Mouse (Mus musculus) hindbrain, postnatal 0 days (tissue): ENCODE measurements around the gene Thy1. TPM values are rescaled to one million over a fixed set of nuclear protein-coding genes. Genes with fewer than 3 reads are reported as not detected.

Experiments
- ATAC-seq: fragments of 200-750 bp; cut with Nextera tagmentation; 2 replicates; pipeline ENCODE4 v1.8.0; 2017; ENCODE audit warnings: mild to moderate bottlenecking, moderate TSS enrichment, moderate library complexity
- DNase-seq: peaks from one replicate; pipeline ENCODE4 v3.0.0-alpha.2; 2015; ENCODE audit warnings: low spot score
- H3K27ac ChIP-seq: fragments of 300-500 bp; sonication (generic); 2 replicates; pipeline ENCODE4 v1.5.1; 2014; ENCODE audit warnings: mild to moderate bottlenecking
- H3K27me3 ChIP-seq: fragments of 300-500 bp; sonication (generic); 2 replicates; pipeline ENCODE4 v1.6.1; 2014; ENCODE audit warnings: low read length, mixed read lengths; ENCODE audit not compliant: insufficient read depth
- H3K36me3 ChIP-seq: fragments of 300-500 bp; sonication (generic); 2 replicates; pipeline ENCODE4 v1.6.1; 2014; ENCODE audit warnings: low read length, mixed read lengths; ENCODE audit not compliant: insufficient read depth
- H3K4me1 ChIP-seq: fragments of 300-500 bp; sonication (generic); 2 replicates; pipeline ENCODE4 v1.6.1; 2014; ENCODE audit warnings: antibody characterized with exemption, low read length, mixed read lengths; ENCODE audit not compliant: insufficient read depth
- H3K4me2 ChIP-seq: fragments of 300-500 bp; sonication (generic); 2 replicates; pipeline ENCODE4 v1.6.1; 2014; ENCODE audit warnings: low read depth, mild to moderate bottlenecking, low read length, moderate library complexity, mixed read lengths
- H3K4me3 ChIP-seq: fragments of 300-500 bp; sonication (generic); 2 replicates; pipeline ENCODE4 v1.5.1; 2014; ENCODE audit warnings: low read length
- H3K9ac ChIP-seq: fragments of 300-500 bp; sonication (generic); replicated peaks from 2 replicates; pipeline ENCODE4 v1.6.1; 2014; ENCODE audit warnings: mild to moderate bottlenecking, low read length, moderate library complexity, mixed read lengths
- H3K9me3 ChIP-seq: fragments of 300-500 bp; sonication (generic); 2 replicates; pipeline ENCODE4 v1.6.1; 2016; ENCODE audit warnings: low read length, mixed read lengths
- CTCF ChIP-seq: IDR thresholded peaks from 2 replicates; pipeline ENCODE4 v1.5.1; 2016; ENCODE audit warnings: antibody characterized with exemption, control low read depth, low read depth
- WGBS: fragments of 180-500 bp; shearing (Covaris S2); extraction: QIAGEN DNeasy Blood & Tissue Kit; methylation state at CpG from one replicate; pipeline ENCODE4 v1.1.7; 2014; 5-methylcytosine and 5-hydroxymethylcytosine counted together
- polyA plus RNA-seq: library from polyadenylated mRNA; unstranded; fragments of >200 nt; fragmentation: Nextera tagmentation; extraction: Ambion mirVana; gene quantifications from 2 replicates; pipeline ENCODE4 v1.2.1, GENCODE M21; 2015
- total RNA-seq: library from RNA; depleted of rRNA; stranded (reverse); fragments of >200 nt; gene quantifications from 2 replicates; pipeline ENCODE4 v1.2.3, GENCODE M21; 2014

Gene Thy1
- total and polyA plus RNA-seq, 2 experiments from 2014 or later, result 51.1 to 138 TPM

DNA sequence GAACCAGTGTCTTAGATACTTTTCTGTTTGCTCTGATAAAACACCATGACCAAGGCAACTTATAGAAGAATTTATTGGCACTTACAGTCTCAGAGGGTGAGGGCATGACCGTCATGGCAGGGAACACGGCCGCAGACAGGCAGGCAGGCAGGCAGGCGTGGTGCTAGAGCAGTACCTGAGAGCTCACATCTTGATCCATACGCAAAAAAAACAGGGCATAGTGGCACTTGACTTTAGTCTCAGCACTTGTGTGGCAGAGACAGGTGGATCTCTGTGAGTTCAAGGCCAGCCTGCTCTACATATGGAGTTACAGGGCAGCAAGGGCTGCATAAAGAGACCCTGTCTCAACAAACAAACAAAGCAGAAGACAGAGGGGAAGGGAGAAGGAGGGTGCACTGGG, 9.9 kb upstream of the Thy1 start:
- Histone ChIP-seq H3K27me3 (no peaks in the 10 kb centered on the region), H3K36me3 (no peaks in the 10 kb centered on the region), H3K9me3 (no peaks in the 10 kb centered on the region), H3K4me2 (no peak overlapping the region), H3K4me3 (no peak overlapping the region), H3K9ac (no peak overlapping the region), H3K27ac (no peak overlapping the region), H3K4me1 (no peaks in the 10 kb centered on the region)
- ATAC-seq, result no peak
- TF ChIP-seq CTCF, result no peak
- no peak for DNase-seq
- 95% methylated on average over 5 of the region's 5 CpGs for WGBS

DNA sequence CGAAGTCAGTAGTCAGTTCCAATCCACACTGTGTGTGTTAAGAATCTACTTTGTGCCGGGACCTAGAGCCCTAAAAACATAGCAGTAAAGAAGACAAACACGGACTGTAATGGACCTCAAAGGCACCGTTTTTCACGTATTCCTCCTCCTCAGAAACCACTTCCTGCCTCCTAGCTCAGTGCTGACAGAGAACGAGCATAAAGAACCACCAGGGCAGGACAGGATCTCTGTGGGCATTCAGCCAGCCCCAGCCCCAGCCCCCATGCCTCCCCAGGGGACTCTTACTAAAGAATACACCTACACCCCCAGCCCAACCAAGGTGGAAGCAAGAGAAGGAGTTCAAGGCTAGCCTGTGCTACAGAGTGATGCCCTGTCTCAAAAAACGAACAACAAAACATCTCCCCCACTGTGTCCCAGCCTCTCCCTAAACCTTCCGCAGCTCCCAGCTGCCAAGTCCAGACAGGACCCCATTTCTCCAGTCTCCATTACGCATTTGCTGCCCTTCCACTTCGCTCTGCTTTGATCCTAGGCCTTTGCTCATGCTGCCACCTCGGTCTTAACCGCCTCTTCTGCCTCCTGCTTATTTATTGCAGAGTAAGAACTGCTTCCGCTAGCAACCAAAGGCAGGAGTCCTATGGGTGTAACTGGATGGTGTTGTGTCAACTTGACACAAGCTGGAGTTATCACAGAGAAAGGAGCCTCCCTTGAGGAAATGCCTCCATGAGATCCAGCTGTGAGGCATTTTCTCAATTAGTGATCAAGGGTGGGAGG, 9.0 kb upstream of the Thy1 start:
- Histone ChIP-seq H3K9ac (no peak overlapping the region), H3K36me3 (no peaks in the 10 kb centered on the region), H3K4me3 (no peak overlapping the region), H3K9me3 (no peaks in the 10 kb centered on the region), H3K4me1 (no peaks in the 10 kb centered on the region), H3K4me2 (no peak overlapping the region), H3K27me3 (no peaks in the 10 kb centered on the region), H3K27ac (no peak overlapping the region)
- ATAC-seq (no peak), DNase-seq (no peak)
- no peak for TF ChIP-seq CTCF
- WGBS, result 69% methylated on average over 13 of the region's 13 CpGs

DNA sequence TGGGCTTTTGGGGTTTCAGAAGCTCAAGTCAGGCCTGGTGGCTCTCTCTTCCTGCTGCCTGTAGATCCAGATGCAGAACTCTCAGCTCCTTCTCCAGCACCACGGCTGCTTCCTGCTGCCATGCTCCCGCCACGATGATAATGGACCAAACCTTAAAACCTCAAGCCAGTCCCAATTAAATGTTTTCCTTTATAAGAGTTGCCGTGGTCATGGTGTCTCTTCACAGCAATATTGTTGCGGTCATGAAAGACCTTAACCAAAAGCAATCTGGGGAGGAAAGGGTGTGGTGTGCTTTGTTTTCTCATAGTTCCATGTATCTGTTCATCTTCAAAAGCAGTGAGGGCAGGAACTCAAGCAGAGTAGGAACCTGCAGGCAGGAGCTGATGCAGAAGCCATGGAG, 6.1 kb upstream of the Thy1 start:
- 94% methylated on average over 5 of the region's 5 CpGs for WGBS
- Histone ChIP-seq H3K27me3 (no peaks in the 10 kb centered on the region), H3K9ac (no peak overlapping the region), H3K27ac (no peak overlapping the region), H3K4me1 (no peaks in the 10 kb centered on the region), H3K36me3 (no peaks in the 10 kb centered on the region), H3K9me3 (no peaks in the 10 kb centered on the region), H3K4me3 (no peak overlapping the region), H3K4me2 (no peak overlapping the region)
- DNase-seq (no peak), ATAC-seq (no peak)
- TF ChIP-seq CTCF, result no peak

DNA sequence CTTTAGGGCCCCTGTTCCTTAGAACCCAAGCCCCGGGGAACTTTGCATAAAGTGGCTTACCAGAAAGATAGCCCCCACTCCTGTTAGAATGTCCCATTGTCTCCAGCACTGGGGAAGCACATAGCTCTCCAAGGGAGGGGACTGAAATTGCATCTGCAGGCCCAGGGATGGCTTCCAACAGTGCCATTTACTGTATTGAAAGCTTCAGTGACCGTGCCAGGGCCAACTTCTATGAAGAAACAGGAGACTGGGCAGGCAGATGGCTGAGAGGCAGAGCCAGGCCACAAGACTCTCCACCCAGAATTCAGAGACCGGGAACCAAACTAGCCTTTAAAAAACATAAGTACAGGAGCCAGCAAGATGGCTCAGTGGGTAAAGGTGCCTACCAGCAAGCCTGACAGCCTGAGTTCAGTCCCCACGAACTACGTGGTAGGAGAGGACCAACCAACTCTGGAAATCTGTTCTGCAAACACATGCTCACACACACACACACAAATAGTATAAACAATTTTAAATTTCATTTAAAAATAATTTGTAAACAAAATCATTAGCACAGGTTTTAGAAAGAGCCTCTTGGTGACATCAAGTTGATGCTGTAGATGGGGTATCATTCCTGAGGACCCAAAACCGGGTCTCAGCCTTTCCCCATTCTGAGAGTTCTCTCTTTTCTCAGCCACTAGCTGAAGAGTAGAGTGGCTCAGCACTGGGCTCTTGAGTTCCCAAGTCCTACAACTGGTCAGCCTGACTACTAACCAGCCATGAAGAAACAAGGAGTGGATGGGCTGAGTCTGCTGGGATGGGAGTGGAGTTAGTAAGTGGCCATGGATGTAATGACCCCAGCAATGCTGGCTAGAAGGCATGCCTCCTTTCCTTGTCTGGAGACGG, 1.4 kb upstream of the Thy1 start:
- Histone ChIP-seq H3K36me3 (no peaks in the 10 kb centered on the region), H3K27ac (peak overlapping the region; percentile 64), H3K9ac (no peak overlapping the region), H3K4me3 (no peak overlapping the region), H3K27me3 (peaks cover 4% of the 10 kb centered on the region; the same call in 1 of the 2 replicates), H3K4me2 (no peak overlapping the region), H3K9me3 (no peaks in the 10 kb centered on the region), H3K4me1 (no peaks in the 10 kb centered on the region)
- ATAC-seq (no peak), DNase-seq (peak; percentile 53)
- TF ChIP-seq CTCF, result no peak
- 61% methylated on average over 7 of the region's 7 CpGs for WGBS

DNA sequence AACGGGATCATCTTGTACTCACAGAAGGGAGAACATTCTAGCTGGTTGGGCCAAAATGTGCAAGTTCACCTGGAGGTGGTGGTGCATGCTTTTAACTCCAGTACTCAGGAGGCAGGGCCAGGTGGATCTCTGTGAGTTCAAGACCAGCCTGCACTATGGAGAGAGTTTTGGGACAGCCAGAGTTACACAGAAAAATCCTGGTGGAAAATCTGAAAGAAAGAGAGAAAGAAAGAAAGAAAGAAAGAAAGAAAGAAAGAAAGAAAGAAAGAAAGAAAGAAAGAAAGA, 846 bp upstream of the Thy1 start:
- ATAC-seq, result no peak
- H3K27me3 ChIP-seq, result peaks cover 4% of the 10 kb centered on the region; the same call in 1 of the 2 replicates

DNA sequence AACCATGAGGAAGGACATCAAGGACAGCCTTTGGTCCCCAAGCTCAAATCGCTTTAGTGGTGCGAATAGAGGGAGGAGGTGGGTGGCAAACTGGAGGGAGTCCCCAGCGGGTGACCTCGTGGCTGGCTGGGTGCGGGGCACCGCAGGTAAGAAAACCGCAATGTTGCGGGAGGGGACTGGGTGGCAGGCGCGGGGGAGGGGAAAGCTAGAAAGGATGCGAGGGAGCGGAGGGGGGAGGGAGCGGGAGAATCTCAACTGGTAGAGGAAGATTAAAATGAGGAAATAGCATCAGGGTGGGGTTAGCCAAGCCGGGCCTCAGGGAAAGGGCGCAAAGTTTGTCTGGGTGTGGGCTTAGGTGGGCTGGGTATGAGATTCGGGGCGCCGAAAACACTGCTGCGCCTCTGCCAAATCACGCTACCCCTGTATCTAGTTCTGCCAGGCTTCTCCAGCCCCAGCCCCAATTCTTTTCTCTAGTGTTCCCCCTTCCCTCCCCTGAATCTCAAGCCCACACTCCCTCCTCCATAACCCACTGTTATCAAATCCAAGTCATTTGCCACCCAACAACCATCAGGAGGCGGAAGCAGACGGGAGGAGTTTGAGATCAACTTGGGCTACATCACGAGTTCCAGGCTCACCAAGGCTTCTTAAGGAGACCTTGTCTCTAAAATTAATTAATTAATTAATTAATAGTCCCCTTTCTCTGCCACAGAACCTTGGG, 683 bp downstream of the Thy1 start:
- peak; percentile 11; the same call in 1 of the 2 replicates for ATAC-seq
- DNase-seq, result peak; percentile 32

More for the DNA sequence above, 846 bp upstream of the Thy1 start:
- no peak overlapping the region for H3K27ac ChIP-seq
- H3K9ac ChIP-seq, result no peak overlapping the region
- no peak for TF ChIP-seq CTCF
- H3K9me3 ChIP-seq, result no peaks in the 10 kb centered on the region
- no peaks in the 10 kb centered on the region for H3K4me1 ChIP-seq
- DNase-seq, result no peak
- H3K4me3 ChIP-seq, result no peak overlapping the region
- WGBS, result 53% methylated on average over 1 of the region's 1 CpGs
- no peaks in the 10 kb centered on the region for H3K36me3 ChIP-seq
- H3K4me2 ChIP-seq, result no peak overlapping the region

More for the DNA sequence above, 683 bp downstream of the Thy1 start:
- WGBS, result 3% methylated on average over 18 of the region's 23 CpGs
- peak overlapping the region; percentile 58 for H3K9ac ChIP-seq
- H3K27me3 ChIP-seq, result peaks cover 4% of the 10 kb centered on the region; the same call in 1 of the 2 replicates
- no peak for TF ChIP-seq CTCF
- H3K36me3 ChIP-seq, result no peaks in the 10 kb centered on the region
- peak overlapping the region; percentile 54; the same call in 1 of the 2 replicates for H3K27ac ChIP-seq
- no peaks in the 10 kb centered on the region for H3K9me3 ChIP-seq
- peak overlapping the region; percentile 56 for H3K4me3 ChIP-seq
- peak overlapping the region; percentile 79 for H3K4me2 ChIP-seq
- no peaks in the 10 kb centered on the region for H3K4me1 ChIP-seq
